Mouse (Mus musculus) liver, embryonic 14.5 days (tissue): ENCODE results near the gene Triap1. TPM values are rescaled to one million over a fixed set of nuclear protein-coding genes. Genes with fewer than 3 reads are reported as not detected.

ENCODE experiments used
- ATAC-seq: fragments of 200-750 bp; cut with Nextera tagmentation; 2 replicates; pipeline ENCODE4 v1.8.0; 2017; ENCODE audit warnings: moderate number of reproducible peaks, mild to moderate bottlenecking, moderate library complexity; ENCODE audit not compliant: insufficient read depth
- DNase-seq, 3 experiments: peaks; one replicate each; pipeline ENCODE4 v3.0.0-alpha.2; 2012 to 2013; ENCODE audit warnings: low read depth in 3 of 3, low spot score in 3 of 3
- H3K27ac ChIP-seq: fragments of 300-500 bp; sonication (generic); 2 replicates; pipeline ENCODE4 v1.5.1; 2014; ENCODE audit warnings: moderate library complexity, mild to moderate bottlenecking, control low read depth, inconsistent platforms
- H3K27me3 ChIP-seq: fragments of 300-500 bp; sonication (generic); 2 replicates; pipeline ENCODE4 v1.6.1; 2014; ENCODE audit warnings: mild to moderate bottlenecking, low read length, moderate library complexity; ENCODE audit not compliant: control insufficient read depth, insufficient read depth
- H3K36me3 ChIP-seq: fragments of 300-500 bp; sonication (generic); replicated peaks from 2 replicates; pipeline ENCODE4 v1.6.1; 2014; ENCODE audit warnings: low read depth; ENCODE audit not compliant: control insufficient read depth, insufficient read depth
- H3K4me1 ChIP-seq, 2 experiments: fragments of 200-500 bp in 1 of 2; fragments of 300-500 bp in 1 of 2; sonication (generic) in 1 of 2; replicated peaks; 2 replicates each; pipeline ENCODE4 v1.6.1; 2012 to 2014; ENCODE audit warnings: antibody characterized with exemption in 1 of 2, inconsistent platforms in 1 of 2, low read length in 1 of 2; ENCODE audit not compliant: control insufficient read depth in 2 of 2, insufficient read depth in 2 of 2
- H3K4me2 ChIP-seq: fragments of 300-500 bp; sonication (generic); 2 replicates; pipeline ENCODE4 v1.6.1; 2014; ENCODE audit warnings: low read depth, mild to moderate bottlenecking, control low read depth, moderate library complexity
- H3K4me3 ChIP-seq, 2 experiments: fragments of 200-500 bp in 1 of 2; fragments of 300-500 bp in 1 of 2; sonication (generic) in 1 of 2; 2 replicates each; pipeline ENCODE4 v1.5.1; 2012 to 2014; ENCODE audit warnings: low read depth in 2 of 2, low read length in 2 of 2, mild to moderate bottlenecking in 2 of 2, control low read depth in 1 of 2, inconsistent platforms in 1 of 2, moderate library complexity in 1 of 2; ENCODE audit not compliant: insufficient read depth in 1 of 2
- H3K9ac ChIP-seq: fragments of 300-500 bp; sonication (generic); replicated peaks from 2 replicates; pipeline ENCODE4 v1.6.1; 2014; ENCODE audit warnings: mild to moderate bottlenecking, control low read depth, moderate library complexity
- H3K9me3 ChIP-seq: fragments of 300-500 bp; sonication (generic); 2 replicates; pipeline ENCODE4 v1.6.1; 2016; ENCODE audit warnings: low read length, mixed read lengths; ENCODE audit not compliant: control insufficient read depth
- CTCF ChIP-seq: IDR thresholded peaks from 2 replicates; pipeline ENCODE4 v1.5.1; 2016; ENCODE audit warnings: antibody characterized with exemption, low read depth, control low read depth
- EP300 ChIP-seq: IDR thresholded peaks from 2 replicates; pipeline ENCODE4 v1.6.1; 2016; ENCODE audit warnings: antibody characterized with exemption, low read depth
- WGBS: fragments of 180-500 bp; shearing (Covaris S2); extraction: QIAGEN DNeasy Blood & Tissue Kit; methylation state at CpG from one replicate; pipeline ENCODE4 v1.1.7; 2014; ENCODE audit not compliant: insufficient replicate concordance; 5-methylcytosine and 5-hydroxymethylcytosine counted together
- polyA plus RNA-seq, 2 experiments: library from polyadenylated mRNA; depleted of rRNA in 1 of 2; stranded (reverse) in 1 of 2; unstranded in 1 of 2; fragments of >200 nt; fragmentation: Nextera tagmentation in 1 of 2; extraction: Ambion mirVana in 1 of 2; gene quantifications; 2 replicates each; pipeline versions ENCODE4 v1.2.1 to v1.2.3; 2012 to 2014

Gene Triap1
- polyA plus RNA-seq, 2 experiments, result 15.4 to 28.9 TPM

DNA sequence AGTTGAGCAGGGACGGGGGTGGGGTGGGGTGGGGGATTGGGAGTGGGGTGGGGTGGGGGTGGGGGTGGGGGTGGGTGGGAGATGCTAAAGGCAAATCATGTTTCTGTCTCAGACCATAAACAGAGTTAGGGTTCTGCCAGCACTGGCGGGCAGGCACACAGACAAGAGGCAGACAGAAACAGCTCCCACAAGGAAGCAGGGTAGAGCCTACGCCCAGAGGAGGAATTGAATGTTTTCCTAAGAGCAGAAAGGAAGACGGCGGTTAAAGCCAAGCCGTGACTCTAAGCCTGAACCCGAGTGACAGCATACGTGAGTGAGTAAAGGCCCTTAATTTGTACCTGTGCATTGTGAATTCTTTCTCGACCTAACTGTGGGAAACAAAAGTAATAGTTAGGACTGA is 50.9 kb downstream of the Triap1 start:
- Histone ChIP-seq H3K27me3 (peaks cover 13% of the 10 kb centered on the region), H3K9ac (no peak overlapping the region), H3K27ac (no peak overlapping the region), H3K4me2 (no peak overlapping the region), H3K36me3 (no peaks in the 10 kb centered on the region), H3K4me1 (no peaks in the 10 kb centered on the region), H3K4me3 (no peak overlapping the region), H3K9me3 (no peaks in the 10 kb centered on the region)
- TF ChIP-seq CTCF (no peak), EP300 (no peak)
- DNase-seq (no peak), ATAC-seq (no peak)
- WGBS, result 34% methylated on average over 9 of the region's 9 CpGs

- H3K9ac ChIP-seq, result no peak overlapping the region
- ATAC-seq, result no peak
- H3K27me3 ChIP-seq, result peaks cover 21% of the 10 kb centered on the region
- H3K4me3 ChIP-seq, result no peak overlapping the region
- TF ChIP-seq CTCF, result no peak
- no peak for TF ChIP-seq EP300
- no peak overlapping the region for H3K27ac ChIP-seq
- H3K4me1 ChIP-seq, result no peaks in the 10 kb centered on the region
- H3K4me2 ChIP-seq, result no peak overlapping the region
- no peak for DNase-seq
- no peaks in the 10 kb centered on the region for H3K36me3 ChIP-seq
- WGBS, result 51% methylated on average over 1 of the region's 1 CpGs
- H3K9me3 ChIP-seq, result no peaks in the 10 kb centered on the region
These were observed 51.9 kb downstream of the Triap1 start for GRCm38 (mm10) chr5:115392969-115393368.

Other genes starting within 250 kb of the Triap1 start
- 0.07 TPM in 1 of 2 replicates, not detected in the other for gene Gm10401, start 242.9 kb upstream of the Triap1 start, polyA plus RNA-seq (2012; rRNA removed)
- gene Gm10401, start 242.9 kb upstream of the Triap1 start, polyA plus RNA-seq (2014; fragmentation: Nextera tagmentation; extraction: Ambion mirVana), result 11.9 and 14.0 TPM in 2 replicates
- gene Acads, start 221.9 kb upstream of the Triap1 start, polyA plus RNA-seq (2012; rRNA removed), result 26.0 and 26.4 TPM in 2 replicates
- 21.2 and 22.9 TPM in 2 replicates for gene Acads, start 221.9 kb upstream of the Triap1 start, polyA plus RNA-seq (2014; fragmentation: Nextera tagmentation; extraction: Ambion mirVana)
- gene Unc119b, start 206.2 kb upstream of the Triap1 start, polyA plus RNA-seq (2012; rRNA removed), result 6.2 and 6.3 TPM in 2 replicates
- 5.6 and 7.5 TPM in 2 replicates for gene Unc119b, start 206.2 kb upstream of the Triap1 start, polyA plus RNA-seq (2014; fragmentation: Nextera tagmentation; extraction: Ambion mirVana)
- 22.3 and 34.1 TPM in 2 replicates for gene Mlec, start 183.0 kb upstream of the Triap1 start, polyA plus RNA-seq (2012; rRNA removed)
- 13.9 and 16.1 TPM in 2 replicates for gene Mlec, start 183.0 kb upstream of the Triap1 start, polyA plus RNA-seq (2014; fragmentation: Nextera tagmentation; extraction: Ambion mirVana)
- 0.13 and 0.26 TPM in 2 replicates for gene Cabp1, start 146.8 kb upstream of the Triap1 start, polyA plus RNA-seq (2012; rRNA removed)
- 0.14 TPM in 1 of 2 replicates, not detected in the other for gene Cabp1, start 146.8 kb upstream of the Triap1 start, polyA plus RNA-seq (2014; fragmentation: Nextera tagmentation; extraction: Ambion mirVana)
- 45.0 and 55.2 TPM in 2 replicates for gene Pop5, start 105.4 kb upstream of the Triap1 start, polyA plus RNA-seq (2012; rRNA removed)
- 95.5 and 106 TPM in 2 replicates for gene Pop5, start 105.4 kb upstream of the Triap1 start, polyA plus RNA-seq (2014; fragmentation: Nextera tagmentation; extraction: Ambion mirVana)
- gene Rnf10, start 68.3 kb upstream of the Triap1 start, polyA plus RNA-seq (2012; rRNA removed), result 84.1 and 97.0 TPM in 2 replicates
- gene Rnf10, start 68.3 kb upstream of the Triap1 start, polyA plus RNA-seq (2014; fragmentation: Nextera tagmentation; extraction: Ambion mirVana), result 60.2 and 68.3 TPM in 2 replicates
- 8.2 and 10.3 TPM in 2 replicates for gene Coq5, start 61.6 kb upstream of the Triap1 start, polyA plus RNA-seq (2012; rRNA removed)
- 28.4 and 28.7 TPM in 2 replicates for gene Coq5, start 61.6 kb upstream of the Triap1 start, polyA plus RNA-seq (2014; fragmentation: Nextera tagmentation; extraction: Ambion mirVana)
- 63.0 and 152 TPM in 2 replicates for gene Dynll1, start 40.2 kb upstream of the Triap1 start, polyA plus RNA-seq (2012; rRNA removed)
- gene Dynll1, start 40.2 kb upstream of the Triap1 start, polyA plus RNA-seq (2014; fragmentation: Nextera tagmentation; extraction: Ambion mirVana), result 636 and 642 TPM in 2 replicates
- gene Srsf9, start 14.0 kb upstream of the Triap1 start, polyA plus RNA-seq (2012; rRNA removed), result 31.8 and 46.2 TPM in 2 replicates
- gene Srsf9, start 14.0 kb upstream of the Triap1 start, polyA plus RNA-seq (2014; fragmentation: Nextera tagmentation; extraction: Ambion mirVana), result 81.6 and 93.6 TPM in 2 replicates
- 11.6 and 12.5 TPM in 2 replicates for gene Gatc, start within 50 bp of the Triap1 start, polyA plus RNA-seq (2012; rRNA removed)
- gene Gatc, start within 50 bp of the Triap1 start, polyA plus RNA-seq (2014; fragmentation: Nextera tagmentation; extraction: Ambion mirVana), result 13.6 and 15.4 TPM in 2 replicates
- gene Cox6a1, start 7.8 kb downstream of the Triap1 start, polyA plus RNA-seq (2012; rRNA removed), result 747 and 780 TPM in 2 replicates
- gene Cox6a1, start 7.8 kb downstream of the Triap1 start, polyA plus RNA-seq (2014; fragmentation: Nextera tagmentation; extraction: Ambion mirVana), result 731 and 761 TPM in 2 replicates
- 0.95 and 1.2 TPM in 2 replicates for gene Msi1, start 88.4 kb downstream of the Triap1 start, polyA plus RNA-seq (2012; rRNA removed)
- gene Msi1, start 88.4 kb downstream of the Triap1 start, polyA plus RNA-seq (2014; fragmentation: Nextera tagmentation; extraction: Ambion mirVana), result 0.37 and 0.59 TPM in 2 replicates
- gene Pla2g1b, start 125.0 kb downstream of the Triap1 start, polyA plus RNA-seq (2012; rRNA removed), result not detected in 2 replicates
- not detected in 2 replicates for gene Pla2g1b, start 125.0 kb downstream of the Triap1 start, polyA plus RNA-seq (2014; fragmentation: Nextera tagmentation; extraction: Ambion mirVana)
- gene Sirt4, start 143.5 kb downstream of the Triap1 start, polyA plus RNA-seq (2012; rRNA removed), result 8.4 and 9.4 TPM in 2 replicates
- 2.8 and 3.9 TPM in 2 replicates for gene Sirt4, start 143.5 kb downstream of the Triap1 start, polyA plus RNA-seq (2014; fragmentation: Nextera tagmentation; extraction: Ambion mirVana)
- gene Pxn, start 165.5 kb downstream of the Triap1 start, polyA plus RNA-seq (2012; rRNA removed), result 12.9 and 13.7 TPM in 2 replicates
- gene Pxn, start 165.5 kb downstream of the Triap1 start, polyA plus RNA-seq (2014; fragmentation: Nextera tagmentation; extraction: Ambion mirVana), result 4.8 and 5.6 TPM in 2 replicates
- gene Rplp0, start 218.2 kb downstream of the Triap1 start, polyA plus RNA-seq (2012; rRNA removed), result 1,933 and 2,132 TPM in 2 replicates
- 1,503 and 1,567 TPM in 2 replicates for gene Rplp0, start 218.2 kb downstream of the Triap1 start, polyA plus RNA-seq (2014; fragmentation: Nextera tagmentation; extraction: Ambion mirVana)
- gene Gcn1l1, start 224.0 kb downstream of the Triap1 start, polyA plus RNA-seq (2012; rRNA removed), result 11.4 and 11.8 TPM in 2 replicates
- gene Gcn1l1, start 224.0 kb downstream of the Triap1 start, polyA plus RNA-seq (2014; fragmentation: Nextera tagmentation; extraction: Ambion mirVana), result 14.4 and 14.8 TPM in 2 replicates